Mouse (Mus musculus) c-Kit-negative CD71-positive TER-119-positive erythroid progenitor cells, embryonic 14.5 days (primary cell): ENCODE measurements around the gene Tal1.
A peak's percentile ranks its signal among the peaks of the same experiment; 100 is the strongest.

Experiments
- DNase-seq: peaks from one replicate; pipeline ENCODE4 v3.0.0-alpha.2; 2013; ENCODE audit warnings: low read depth, low spot score

The Tal1 gene

DNA sequence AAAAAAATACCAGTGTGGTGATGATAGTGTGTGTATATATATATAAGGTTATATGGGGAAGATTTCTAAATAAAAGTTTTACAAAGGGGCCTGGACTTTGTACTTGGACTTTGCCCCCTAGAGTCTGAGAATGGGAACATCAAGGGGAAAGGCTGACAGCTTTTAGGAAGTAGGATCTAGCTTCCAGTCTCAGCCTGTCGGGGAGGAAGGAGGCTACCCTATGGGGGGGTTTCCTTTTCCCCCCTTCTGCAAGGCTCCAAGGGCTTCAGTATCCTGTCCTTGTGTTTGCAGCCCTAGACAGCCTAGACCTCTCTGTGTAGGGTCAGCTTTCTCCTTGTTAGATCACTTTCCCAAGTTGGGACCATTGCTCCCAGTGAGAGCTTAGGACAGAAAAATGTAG lies 15.4 kb downstream of the Tal1 start:
- DNase-seq, result no peak

DNA sequence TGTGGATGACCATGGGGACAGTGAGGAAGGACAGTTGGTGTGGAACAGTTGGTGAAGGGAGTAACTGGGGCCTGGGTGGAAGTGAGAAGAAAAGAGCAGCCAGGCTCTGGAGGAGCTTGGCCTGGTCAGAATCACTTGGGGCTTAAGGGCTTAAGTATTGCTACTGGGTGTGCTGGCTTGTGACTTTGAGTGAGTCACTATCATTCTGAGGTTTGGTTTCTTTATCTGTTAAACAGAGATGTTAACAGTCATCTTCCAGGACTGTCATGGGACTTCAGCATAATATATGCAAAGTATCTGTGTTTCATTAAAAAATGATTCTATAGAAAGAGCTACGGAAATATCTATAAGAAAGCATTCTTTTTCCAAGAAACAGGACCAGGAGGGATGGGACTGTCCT lies 18.6 kb downstream of the Tal1 start:
- DNase-seq, result no peak

DNA sequence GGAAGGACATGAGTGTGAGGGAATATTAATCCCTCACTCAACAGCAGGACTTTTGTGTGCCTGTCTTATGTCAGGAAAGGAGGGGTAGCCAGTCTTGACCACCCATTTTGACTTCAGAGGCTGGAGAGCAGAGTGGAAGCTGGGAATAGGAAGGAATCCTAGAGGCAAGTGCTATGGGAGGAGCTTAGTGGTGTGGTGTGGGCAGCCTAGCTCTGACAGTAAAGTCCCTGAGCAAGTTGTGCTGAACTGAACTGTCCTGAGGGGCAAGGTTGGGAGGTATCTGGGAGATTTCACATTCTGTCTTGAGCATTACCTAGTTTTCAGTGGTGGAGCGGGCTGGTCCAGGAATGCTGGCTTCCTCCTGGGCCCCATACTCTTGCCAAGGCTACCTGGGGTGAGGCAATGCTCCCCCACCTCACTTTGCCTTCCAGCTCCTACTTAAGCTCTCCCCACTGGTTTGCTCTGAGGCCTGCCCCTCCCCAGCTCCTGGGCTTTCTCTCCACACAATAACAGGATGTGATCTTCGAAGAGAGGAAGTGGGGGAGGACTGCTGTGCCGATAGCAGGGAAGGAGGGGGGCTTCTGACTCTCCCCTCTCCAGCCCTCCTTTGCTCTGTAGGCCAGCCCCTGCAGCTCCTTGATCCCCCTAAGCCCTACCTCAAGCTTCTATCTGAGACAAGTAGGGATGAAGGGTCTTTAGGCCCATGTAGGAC lies 19.1 kb downstream of the Tal1 start:
- no peak for DNase-seq

GRCm38 (mm10) chr4:115078892-115079820 lies 22.9 kb downstream of the Tal1 start:
- no peak for DNase-seq

GRCm38 (mm10) chr4:115079821-115080349 lies 23.7 kb downstream of the Tal1 start:
- DNase-seq, result no peak

GRCm38 (mm10) chr4:115083031-115083430 lies 26.8 kb downstream of the Tal1 start:
- DNase-seq, result no peak

DNA sequence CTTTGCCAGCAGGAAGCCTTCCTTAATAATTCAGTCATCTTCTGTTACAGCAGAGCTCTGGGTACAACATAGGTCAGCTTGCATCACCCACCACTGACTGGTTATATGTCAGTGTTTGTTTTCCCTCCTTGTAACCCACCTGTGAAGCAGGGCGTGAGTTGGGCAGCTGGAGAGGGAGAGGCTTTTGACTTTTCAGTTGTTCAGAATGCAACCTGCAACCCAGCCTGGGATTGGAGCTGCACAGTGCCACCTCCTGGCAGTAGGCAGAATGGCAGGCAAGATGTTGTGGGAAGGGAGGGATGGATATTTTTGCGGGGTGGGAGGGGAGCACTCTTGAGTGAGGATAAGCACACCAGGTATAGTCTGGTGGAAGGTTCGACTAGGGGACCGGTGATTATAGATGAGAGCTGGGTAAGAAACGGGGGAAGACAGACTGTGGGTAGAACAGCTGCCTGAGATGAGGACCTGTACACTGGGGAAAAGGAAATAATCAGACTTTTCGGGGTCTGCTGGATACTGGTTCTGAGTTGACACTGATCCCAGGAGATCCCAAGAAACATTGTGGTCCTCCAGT lies 29.4 kb downstream of the Tal1 start:
- DNase-seq, result peak; percentile 65

- DNase-seq, result no peak
Measured at GRCm38 (mm10) chr4:115086257-115086656, 30.0 kb downstream of the Tal1 start.

GRCm38 (mm10) chr4:115086763-115087415 lies 30.7 kb downstream of the Tal1 start:
- DNase-seq, result no peak

- DNase-seq, result peak; percentile 55
Measured at GRCm38 (mm10) chr4:115088611-115089338, 32.5 kb downstream of the Tal1 start, which contains the start of gene Pdzk1ip1. TSS of gene Pdzk1ip1 (plus strand) at chr4:115088708.

- no peak for DNase-seq
Measured at GRCm38 (mm10) chr4:115090592-115090991, 34.4 kb downstream of the Tal1 start.

DNA sequence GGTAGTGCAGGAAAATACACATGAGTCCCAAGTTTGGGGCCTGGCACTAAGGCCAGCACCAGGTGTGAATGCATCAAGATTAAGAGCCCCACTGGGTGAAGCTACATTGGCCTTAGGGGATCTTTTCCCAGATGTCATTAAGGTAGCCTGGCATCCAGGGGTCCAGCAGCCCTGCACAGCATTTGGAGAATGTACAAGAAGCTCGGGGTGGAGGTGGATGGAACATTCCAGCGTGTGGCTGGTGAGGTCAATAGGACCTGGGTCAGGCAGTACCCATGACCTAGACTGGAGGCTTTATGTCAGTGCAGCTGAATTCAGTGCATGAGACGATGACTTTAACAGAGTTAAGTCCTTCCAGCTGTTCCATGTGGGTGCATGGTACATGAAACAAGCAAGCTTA lies 35.6 kb downstream of the Tal1 start:
- DNase-seq, result no peak

GRCm38 (mm10) chr4:115093331-115093864 lies 37.2 kb downstream of the Tal1 start:
- no peak for DNase-seq

- DNase-seq, result peak; percentile 54
Measured at GRCm38 (mm10) chr4:115094056-115094455, 37.8 kb downstream of the Tal1 start.

DNA sequence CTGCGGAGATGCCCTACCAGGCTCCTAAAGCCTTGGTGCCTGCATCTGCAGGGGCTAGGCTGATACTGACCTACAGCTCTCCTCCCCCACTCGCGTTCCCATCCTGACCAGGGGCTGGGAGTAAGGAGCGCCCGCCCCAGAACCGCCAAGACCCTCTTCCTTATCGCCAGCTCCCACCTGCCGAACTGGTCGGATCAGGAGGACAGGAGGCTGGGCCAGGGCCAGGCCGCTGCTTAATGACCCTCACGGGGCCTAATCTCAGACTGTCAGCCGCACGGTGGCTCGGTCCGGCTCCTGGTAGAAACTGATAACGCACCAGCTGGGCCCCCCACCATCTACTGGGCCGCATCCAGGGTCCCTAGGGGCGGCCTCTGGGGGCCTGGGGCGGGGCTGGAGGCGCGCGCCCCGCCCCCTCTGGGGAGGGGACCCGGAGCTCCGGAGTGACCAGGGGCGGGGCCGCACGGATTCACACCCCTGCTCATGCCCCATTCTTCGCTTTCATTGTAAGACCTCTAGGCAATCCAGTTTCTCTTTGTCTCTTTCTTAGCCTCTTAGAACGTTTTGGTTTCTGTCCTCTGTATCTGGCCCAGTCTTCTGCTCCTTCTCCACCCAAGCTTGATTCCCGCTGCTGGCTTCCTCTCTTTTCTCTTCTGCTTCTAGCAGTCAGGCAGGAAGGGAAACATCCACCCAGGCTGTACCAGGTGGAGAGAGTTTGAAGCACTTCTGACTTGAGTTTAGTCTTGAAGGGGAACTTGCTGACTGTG lies 39.6 kb downstream of the Tal1 start:
- peak; percentile 88 for DNase-seq

DNA sequence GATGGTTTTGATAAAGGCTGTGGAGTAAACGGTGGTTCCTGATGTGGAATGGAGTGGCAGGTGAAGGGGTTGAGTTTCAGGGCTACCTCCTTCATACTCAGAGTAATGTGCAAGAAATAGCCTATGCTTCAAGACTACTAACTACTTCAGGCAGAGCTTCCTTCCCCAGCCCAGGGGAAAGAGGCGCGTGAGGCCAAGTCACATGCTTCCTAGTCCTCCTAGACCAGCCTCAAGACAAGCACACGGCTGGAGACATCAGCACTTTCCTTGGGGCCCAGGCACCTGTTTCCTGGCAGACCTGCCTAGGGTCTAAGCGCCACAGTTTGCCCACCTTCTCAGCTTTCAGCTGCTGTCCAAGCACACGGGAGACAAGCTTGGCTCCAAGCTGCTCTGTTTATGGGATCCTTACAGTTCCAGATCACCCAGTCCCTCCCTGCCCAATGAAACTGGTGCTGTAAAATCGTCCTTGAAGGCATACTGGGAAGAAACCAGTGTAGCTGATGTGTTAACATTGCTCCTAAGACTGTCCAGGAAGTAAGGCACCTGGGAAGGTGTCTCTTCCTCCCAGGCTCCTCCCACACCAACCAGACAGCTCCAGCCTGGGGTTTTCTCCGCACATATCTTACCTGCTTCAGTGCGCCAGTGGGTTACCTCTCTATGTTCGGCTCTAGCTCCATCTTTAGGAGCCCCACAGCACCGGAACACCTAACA lies 40.4 kb downstream of the Tal1 start:
- peak; percentile 50 for DNase-seq

DNA sequence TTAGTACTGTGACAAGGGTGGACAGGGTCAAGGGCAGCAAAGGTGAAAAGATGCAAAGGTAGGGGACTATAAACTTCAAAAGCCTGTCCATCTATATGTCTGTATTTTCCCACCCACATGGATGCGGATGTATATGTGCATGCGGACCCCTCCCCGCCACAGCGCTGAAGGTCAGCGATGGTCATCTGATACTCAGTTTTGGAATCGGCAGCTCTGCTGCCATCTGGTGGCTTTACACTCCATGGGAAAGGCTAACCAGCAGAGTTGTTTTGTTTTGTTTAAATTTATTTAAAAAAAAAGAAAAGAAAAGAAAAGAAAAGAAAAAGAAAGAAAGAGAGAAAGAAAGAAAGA lies 40.9 kb downstream of the Tal1 start:
- DNase-seq, result no peak

GRCm38 (mm10) chr4:115101682-115102081 lies 45.5 kb downstream of the Tal1 start:
- DNase-seq, result peak; percentile 69

- DNase-seq, result no peak
Measured at GRCm38 (mm10) chr4:115103510-115103909, 47.3 kb downstream of the Tal1 start.
